Mouse (Mus musculus) lung, adult 2 months (tissue): ENCODE results near the gene Fbxl17.

Experiments used
- CTCF ChIP-seq: fragments of 200-500 bp; IDR thresholded peaks from 2 replicates; pipeline ENCODE4 v1.5.1; 2011; ENCODE audit warnings: mild to moderate bottlenecking, low read length, control low read depth; ENCODE audit not compliant: insufficient read depth
- POLR2A ChIP-seq: fragments of 200-500 bp; IDR thresholded peaks from 2 replicates; pipeline ENCODE4 v1.6.1; 2011; ENCODE audit warnings: low read depth, mild to moderate bottlenecking, control low read depth, low read length, borderline replicate concordance; ENCODE audit errors: extremely low read depth

DNA sequence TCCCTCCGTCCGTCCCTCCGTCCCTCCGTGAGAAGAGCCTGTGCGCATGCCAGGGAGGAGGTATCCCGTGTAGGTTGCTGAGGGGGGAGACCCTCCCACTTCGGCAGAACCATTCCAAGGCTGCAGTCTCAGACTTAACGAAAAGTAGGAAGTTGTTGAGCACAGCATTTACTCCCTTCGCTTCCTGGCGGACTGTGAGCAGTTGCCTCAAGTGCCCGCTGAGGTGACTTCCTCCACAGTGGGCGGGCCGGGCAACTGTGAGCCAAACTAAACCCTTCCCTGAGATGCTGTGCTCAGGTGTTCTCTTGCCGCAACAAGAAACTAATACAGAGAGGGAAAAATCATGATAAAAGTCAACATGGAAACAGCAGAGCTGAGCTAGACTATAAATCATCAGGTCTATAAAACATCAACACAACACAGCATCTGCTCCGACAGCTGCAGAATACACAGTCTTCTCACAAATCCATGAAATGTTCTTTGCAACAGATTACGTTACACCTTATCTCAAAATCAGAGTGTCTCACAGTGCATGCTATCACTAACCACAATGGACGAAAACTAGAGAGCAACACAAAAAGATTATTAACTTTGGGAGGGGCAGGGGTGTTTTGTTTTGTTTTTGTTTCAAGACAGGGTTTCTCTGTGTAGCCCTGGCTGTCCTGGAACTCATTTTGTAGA, 69.3 kb downstream of the Fbxl17 start:
- no peak for TF ChIP-seq CTCF
- no peak for TF ChIP-seq POLR2A
